27 mouse cellular contexts compared by ENCODE assay signal in the genomic region with DNA sequence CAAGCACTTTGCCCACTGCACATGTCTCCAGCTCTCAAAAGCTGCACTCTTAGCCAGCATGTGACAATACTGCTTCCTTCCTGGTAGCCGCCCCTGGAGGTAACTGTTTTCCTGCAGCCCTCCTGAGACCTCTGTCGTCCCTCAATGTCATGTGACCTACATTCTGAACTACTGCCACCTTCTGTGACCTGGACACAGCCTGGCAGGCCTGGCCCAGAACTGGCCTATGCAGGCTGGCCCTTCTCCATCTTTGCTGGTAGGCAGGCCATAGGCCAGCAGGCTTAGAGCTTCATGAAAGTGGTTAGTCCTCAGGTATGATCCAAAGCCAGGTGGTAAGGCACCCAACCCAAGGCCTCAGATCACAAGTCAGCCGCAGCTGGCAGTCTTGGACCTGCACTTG. TPM values are rescaled to one million over a fixed set of nuclear protein-coding genes. Genes with fewer than 3 reads are reported as not detected.
DNase-seq lines count a peak whose midpoint lies in the region; ATAC-seq and TF ChIP-seq lines count a peak whose summit lies in the region.
"Had no signal": no experiment of that assay in that cellular context is flagged by ENCODE, and none has a peak within 500 bp of the region (broad histone marks: within the 10 kb centered on the region; RNA-seq: fewer than 3 reads in every experiment).

No protein-coding gene starts in this region.

- TF ChIP-seq CTCF in liver, adult 2 months (IDR thresholded peaks at IDR 0.05; ENCODE audit: low read depth, low read length): no peak
- TF ChIP-seq CTCF in layer of hippocampus, adult 2 months (conservative IDR thresholded peaks at IDR 0.05): no peak

- peak; percentile 60 for DNase-seq in adrenal gland, postnatal 14 days
- no peak for DNase-seq in adrenal gland, adult 18-20 months (ENCODE audit: low spot score in 2 of 2)
- DNase-seq in heart, adult 8-10 months (ENCODE audit: low spot score): peak; percentile 21
- no peak for DNase-seq in heart, adult 11 months
- peak; percentile 80 for DNase-seq in liver, adult 2 months (ENCODE audit: extremely low read depth, low read depth, low spot score)
- no peak for DNase-seq in liver
- no peak for DNase-seq in layer of hippocampus, adult 2 months (ENCODE audit: low spot score in 2 of 2)
- DNase-seq: cerebellum, adult 2 months; cerebellum, postnatal 14 days; forebrain, postnatal 0 days; heart, postnatal 4 days; layer of hippocampus, postnatal 36 days; left cerebral cortex, postnatal 4 days; lung, adult 2 months; lung, postnatal 10 days; right cerebral cortex, adult 18-20 months; thymus, postnatal 4 days had no signal

- H3K79me2 ChIP-seq in liver, adult 2 months (ENCODE audit: control insufficient read depth, insufficient read depth, low read length): no peaks in the 10 kb centered on the region

- H3K4me3 ChIP-seq in liver, adult 2 months (ENCODE audit: insufficient read depth, low read depth, low read length): no peak overlapping the region
- no peak overlapping the region for H3K4me3 ChIP-seq in layer of hippocampus, adult 2 months
- H3K4me3 ChIP-seq: erythroblast, embryonic 14.5 days; myocyte; neural tube, embryonic 12.5 days had no signal

- H3K4me1 ChIP-seq in liver, adult 2 months (ENCODE audit: control insufficient read depth, insufficient read depth, low read length): peaks cover 16% of the 10 kb centered on the region

- no peak overlapping the region for H3K9ac ChIP-seq in liver, adult 2 months (ENCODE audit: low read depth, low read length)
- H3K9ac ChIP-seq: forebrain, postnatal 0 days; hindbrain, embryonic 14.5 days; liver, embryonic 14.5 days; neural tube, embryonic 12.5 days had no signal

- no peaks in the 10 kb centered on the region for H3K36me3 ChIP-seq in liver, adult 2 months (ENCODE audit: control insufficient read depth, insufficient read depth, low read length)
- H3K36me3 ChIP-seq: neural tube, embryonic 12.5 days had no signal

- ATAC-seq in megakaryocyte progenitor cell, adult 5-6 weeks (replicated peaks; ENCODE audit: poor library complexity): 0 out of 2 replicates have a peak, but pooled peaks have one; percentile 17
- ATAC-seq: CD4-positive, CD25-positive, alpha-beta regulatory T cell, adult 4 months; forebrain, postnatal 0 days had no signal

- 0 out of 2 replicates have a peak overlapping the region, but pooled peaks have one; percentile 7 for H3K27ac ChIP-seq in liver, adult 2 months (replicated peaks; ENCODE audit: insufficient read depth, low read depth, low read length)
- no peak overlapping the region for H3K27ac ChIP-seq in layer of hippocampus, adult 2 months
- H3K27ac ChIP-seq: hindbrain, embryonic 14.5 days; liver, embryonic 14.5 days; macrophage; neural tube, embryonic 12.5 days had no signal

- H3K27me3 ChIP-seq in liver, adult 2 months (ENCODE audit: control insufficient read depth, insufficient read depth, low read length): no peaks in the 10 kb centered on the region

- WGBS in liver, adult 2 months: 33% methylated on average over 3 of the region's 3 CpGs

- TF ChIP-seq POLR2A in liver, adult 2 months (IDR thresholded peaks at IDR 0.05; ENCODE audit: extremely low read depth, insufficient read depth, low read length): no peak

RNA-seq across cellular contexts. Expression of a gene that starts 24.5 kb away (rescaled TPM):
- total RNA-seq in adrenal gland, postnatal 14 days (2021): not detected in 2 replicates
- under 1 TPM; 0.46 to 0.61 TPM for total RNA-seq in adrenal gland, adult 18-20 months (2021)
- total RNA-seq in heart, adult 8-10 months (2022): not detected
- total RNA-seq in liver, adult 2 months (2014; rRNA removed): not detected in 2 replicates
- not detected in 2 replicates for polyA plus RNA-seq in liver, adult 2 months (2012; rRNA removed)
- not detected in 2 replicates for total RNA-seq in megakaryocyte progenitor cell, adult 5-6 weeks (2015)
- total RNA-seq in megakaryocyte progenitor cell, adult 5-6 weeks (2017): not detected in 2 replicates
- total RNA-seq in layer of hippocampus, adult 2 months (2021): 1 to 10 TPM; 1.4 to 1.7 TPM
- total RNA-seq: heart, postnatal 4 days had no signal
- polyA plus RNA-seq: CD4-positive, CD25-positive, alpha-beta regulatory T cell, adult 4 months; erythroblast, embryonic 14.5 days; kidney, embryonic 14.5 days; liver, embryonic 14.5 days; macrophage; spleen, adult 2 months had no signal

RNA-seq across cellular contexts. Expression of a gene that starts 24.6 kb away (rescaled TPM):
- 365 and 371 TPM in 2 replicates for total RNA-seq in adrenal gland, postnatal 14 days (2021)
- 100 to 1,000 TPM; 208 to 312 TPM for total RNA-seq in adrenal gland, adult 18-20 months (2021)
- 100 to 1,000 TPM; 642 to 707 (median 697) TPM for total RNA-seq in heart, adult 8-10 months (2022)
- total RNA-seq in liver, adult 2 months (2014; rRNA removed): 87.0 and 90.9 TPM in 2 replicates
- polyA plus RNA-seq in liver, adult 2 months (2012; rRNA removed): 86.2 and 96.3 TPM in 2 replicates
- 85.0 and 100 TPM in 2 replicates for total RNA-seq in megakaryocyte progenitor cell, adult 5-6 weeks (2015)
- total RNA-seq in megakaryocyte progenitor cell, adult 5-6 weeks (2017): 42.4 and 53.3 TPM in 2 replicates
- total RNA-seq in layer of hippocampus, adult 2 months (2021): 100 to 1,000 TPM; 175 to 180 TPM

RNA-seq across cellular contexts. Expression of a gene that starts 31.4 kb away (rescaled TPM):
- total RNA-seq in adrenal gland, postnatal 14 days (2021): 5.4 and 7.2 TPM in 2 replicates
- total RNA-seq in adrenal gland, adult 18-20 months (2021): 1 to 10 TPM in 1 of 2 experiments, under 1 TPM in 1; 0.76 to 1.5 TPM
- 1 to 10 TPM; 2.5 to 6.0 (median 3.3) TPM for total RNA-seq in heart, adult 8-10 months (2022)
- total RNA-seq in liver, adult 2 months (2014; rRNA removed): 0.37 and 0.67 TPM in 2 replicates
- 1.7 and 3.0 TPM in 2 replicates for polyA plus RNA-seq in liver, adult 2 months (2012; rRNA removed)
- not detected in 2 replicates for total RNA-seq in megakaryocyte progenitor cell, adult 5-6 weeks (2015)
- total RNA-seq in megakaryocyte progenitor cell, adult 5-6 weeks (2017): not detected in 2 replicates
- 10 to 100 TPM; 15.5 to 16.0 TPM for total RNA-seq in layer of hippocampus, adult 2 months (2021)
- polyA plus RNA-seq: CD4-positive, CD25-positive, alpha-beta regulatory T cell, adult 4 months; erythroblast, embryonic 14.5 days; macrophage had no signal

Comparison
In these comparisons a context has a peak if more than half of its experiments do, and no peak if none do; other contexts are left out.
1. DNase-seq: peak in adrenal gland, postnatal 14 days (single experiment), heart, adult 8-10 months (single experiment) and liver, adult 2 months (single experiment); none in adrenal gland, adult 18-20 months (0 of 2), heart, adult 11 months (single experiment), liver (single experiment) and layer of hippocampus, adult 2 months (0 of 2).